Mouse (Mus musculus): ENCODE measurements at regions not wholly inside any gene's neighbourhood (a gene's known extent, or its start where the extent isn't known, plus 50 kb on each side); places are given as distances from the start of the nearest gene placed in this dataset.

GRCm38 (mm10) chr4:97028938-97029337 is 154.0 kb downstream of the Gm10192 start:
- DNase-seq (ENCODE audit: low spot score in 2 of 2), result no peak
- no peak for TF ChIP-seq CTCF (conservative IDR thresholded peaks at IDR 0.05)
- Histone ChIP-seq H3K27ac (no peak overlapping the region), H3K4me3 (no peak overlapping the region)

GRCm38 (mm10) chr4:97025446-97026040 is 157.4 kb downstream of the Gm10192 start:
- DNase-seq (ENCODE audit: low spot score in 2 of 2), result no peak
- TF ChIP-seq CTCF (conservative IDR thresholded peaks at IDR 0.05), result no peak
- no peak overlapping the region for H3K27ac ChIP-seq
- no peak overlapping the region for H3K4me3 ChIP-seq

- Histone ChIP-seq H3K27ac (no peak overlapping the region), H3K4me3 (no peak overlapping the region)
- no peak for DNase-seq (ENCODE audit: low spot score in 2 of 2)
- no peak for TF ChIP-seq CTCF (conservative IDR thresholded peaks at IDR 0.05)
These were observed 181.6 kb downstream of the Gm10192 start for GRCm38 (mm10) chr4:97001321-97001720.

GRCm38 (mm10) chr4:96980311-96980710 is 195.3 kb upstream of the Gm12695 start:
- H3K27ac ChIP-seq, result no peak overlapping the region
- DNase-seq (ENCODE audit: low spot score in 2 of 2), result no peak
- no peak overlapping the region for H3K4me3 ChIP-seq
- TF ChIP-seq CTCF (conservative IDR thresholded peaks at IDR 0.05), result no peak

GRCm38 (mm10) chr4:96979876-96980275 is 194.9 kb upstream of the Gm12695 start:
- DNase-seq (ENCODE audit: low spot score in 2 of 2), result no peak
- TF ChIP-seq CTCF (conservative IDR thresholded peaks at IDR 0.05), result no peak
- H3K4me3 ChIP-seq, result no peak overlapping the region
- no peak overlapping the region for H3K27ac ChIP-seq

- Histone ChIP-seq H3K27ac (no peak overlapping the region), H3K4me3 (no peak overlapping the region)
- no peak for TF ChIP-seq CTCF (conservative IDR thresholded peaks at IDR 0.05)
- DNase-seq (ENCODE audit: low spot score in 2 of 2), result no peak
These were observed 189.9 kb upstream of the Gm12695 start for GRCm38 (mm10) chr4:96974935-96975334.

- Histone ChIP-seq H3K27ac (no peak overlapping the region), H3K4me3 (no peak overlapping the region)
- no peak for TF ChIP-seq CTCF (conservative IDR thresholded peaks at IDR 0.05)
- no peak for DNase-seq (ENCODE audit: low spot score in 2 of 2)
These were observed 188.8 kb upstream of the Gm12695 start for GRCm38 (mm10) chr4:96973804-96974203.

GRCm38 (mm10) chr4:96969199-96969598 is 184.2 kb upstream of the Gm12695 start:
- DNase-seq (ENCODE audit: low spot score in 2 of 2), result peak; percentile 53 to 75

GRCm38 (mm10) chr4:96968545-96969164 is 183.7 kb upstream of the Gm12695 start:
- Histone ChIP-seq H3K4me3 (no peak overlapping the region), H3K27ac (peak overlapping the region; percentile 60)
- no peak for TF ChIP-seq CTCF (conservative IDR thresholded peaks at IDR 0.05)
- DNase-seq (ENCODE audit: low spot score in 2 of 2), result peak; percentile 33 to 50

More at GRCm38 (mm10) chr4:96969199-96969598, 184.2 kb upstream of the Gm12695 start:
- Histone ChIP-seq H3K27ac (peak overlapping the region; percentile 60), H3K4me3 (no peak overlapping the region)
- TF ChIP-seq CTCF (conservative IDR thresholded peaks at IDR 0.05), result no peak

Measured in layer of hippocampus, adult 2 months (tissue).